Mouse (Mus musculus) megakaryocyte, embryonic 14.5 days (primary cell): ENCODE results near the gene Pacsin2.

Source experiments
- FLI1 ChIP-seq: IDR thresholded peaks from 2 replicates; pipeline ENCODE4 v1.6.1; 2012; ENCODE audit warnings: low read length, inconsistent platforms, mixed read lengths
- GATA1 ChIP-seq: IDR thresholded peaks from 3 replicates; pipeline ENCODE4 v1.6.1; 2012; ENCODE audit warnings: mixed read lengths, low read length, inconsistent platforms, borderline replicate concordance

DNA sequence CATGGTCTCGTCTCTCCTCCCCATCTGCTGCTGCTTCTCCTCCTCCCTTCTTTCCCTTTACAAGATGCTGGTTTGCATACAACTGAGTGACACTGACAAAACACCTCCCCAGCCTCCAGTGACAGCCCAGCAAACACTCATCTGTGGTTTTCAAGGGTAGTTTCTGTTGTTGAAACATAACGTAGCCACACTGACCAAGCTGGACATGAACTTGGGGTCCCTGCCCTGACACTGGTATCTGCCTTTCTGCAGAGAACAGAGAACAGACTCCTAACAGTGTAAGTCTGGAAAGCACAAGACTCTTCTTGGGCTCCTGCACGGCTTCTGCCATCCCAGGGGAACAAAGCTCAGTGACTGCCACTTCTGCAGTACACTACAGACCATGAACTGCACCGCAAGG lies 29.7 kb downstream of the Pacsin2 start:
- no peak for TF ChIP-seq GATA1
- no peak for TF ChIP-seq FLI1
